Comparison of ENCODE assay signal across 18 mouse cellular contexts in genomic region chr10:20408336-20408735, GRCm38 (mm10).
DNase-seq lines count a peak whose midpoint lies in the region; ATAC-seq and TF ChIP-seq lines count a peak whose summit lies in the region.
"Had no signal": no experiment of that assay in that cellular context is flagged by ENCODE, and none has a peak within 500 bp of the region (broad histone marks: within the 10 kb centered on the region; RNA-seq: fewer than 3 reads in every experiment).

No protein-coding gene starts in this region.

- no peak for TF ChIP-seq EP300 in heart, postnatal 0 days (IDR thresholded peaks at IDR 0.05; ENCODE audit: low read depth)

- TF ChIP-seq CTCF in lung, embryonic 14.5 days (IDR thresholded peaks at IDR 0.05; ENCODE audit: low read depth) = no peak
- TF ChIP-seq CTCF in heart, postnatal 0 days (IDR thresholded peaks at IDR 0.05; ENCODE audit: low read depth) = no peak
- TF ChIP-seq CTCF in cerebellum, adult 2 months (IDR thresholded peaks at IDR 0.05; ENCODE audit: borderline replicate concordance, insufficient read depth, low read depth, low read length) = no peak

- H3K4me3 ChIP-seq in lung, embryonic 14.5 days (ENCODE audit: low read depth, low read length) = no peak overlapping the region
- H3K4me3 ChIP-seq in heart, embryonic 12.5 days = no peak overlapping the region
- H3K4me3 ChIP-seq in heart, postnatal 0 days (ENCODE audit: low read depth, low read length) = no peak overlapping the region
- no peak overlapping the region for H3K4me3 ChIP-seq in cerebellum, adult 2 months (replicated peaks; ENCODE audit: insufficient read depth, low read depth, low read length)
- H3K4me3 ChIP-seq: embryonic facial prominence, embryonic 10.5 days; gastrocnemius, adult 2 months; hindbrain, embryonic 12.5 days; limb, embryonic 15.5 days; midbrain, embryonic 13.5 days; neural tube, embryonic 13.5 days had no signal

- TF ChIP-seq POLR2A in cerebellum, adult 2 months (IDR thresholded peaks at IDR 0.05; ENCODE audit: borderline replicate concordance, insufficient read depth, low read length) = no peak

- H3K9ac ChIP-seq in lung, embryonic 14.5 days = no peak overlapping the region
- no peak overlapping the region for H3K9ac ChIP-seq in heart, embryonic 12.5 days
- H3K9ac ChIP-seq in heart, postnatal 0 days (replicated peaks; ENCODE audit: low read depth, low read length) = no peak overlapping the region
- H3K9ac ChIP-seq: hindbrain, embryonic 12.5 days; limb, embryonic 15.5 days; midbrain, embryonic 13.5 days; neural tube, embryonic 13.5 days had no signal

- H3K27ac ChIP-seq in lung, embryonic 14.5 days (ENCODE audit: low read depth) = 0 out of 2 replicates have a peak overlapping the region, but pooled peaks have one; percentile 13
- H3K27ac ChIP-seq in heart, embryonic 12.5 days (ENCODE audit: poor library complexity, severe bottlenecking) = peak overlapping the region; percentile 58
- peak overlapping the region; percentile 75 for H3K27ac ChIP-seq in heart, postnatal 0 days (ENCODE audit: low read depth)
- H3K27ac ChIP-seq in cerebellum, adult 2 months (ENCODE audit: insufficient read depth, low read length) = no peak overlapping the region
- H3K27ac ChIP-seq: embryonic facial prominence, embryonic 10.5 days; hindbrain, embryonic 12.5 days; limb, embryonic 15.5 days; midbrain, embryonic 13.5 days; neural tube, embryonic 13.5 days had no signal

- H3K4me2 ChIP-seq in lung, embryonic 14.5 days = no peak overlapping the region
- no peak overlapping the region for H3K4me2 ChIP-seq in heart, embryonic 12.5 days
- H3K4me2 ChIP-seq in heart, postnatal 0 days (ENCODE audit: low read depth, low read length) = no peak overlapping the region
- H3K4me2 ChIP-seq: hindbrain, embryonic 12.5 days; limb, embryonic 15.5 days; midbrain, embryonic 13.5 days; neural tube, embryonic 13.5 days had no signal

- ATAC-seq in lung, embryonic 14.5 days (ENCODE audit: insufficient read depth) = peak; percentile 46
- ATAC-seq in heart, embryonic 12.5 days (ENCODE audit: insufficient number of reproducible peaks, low FRiP score) = no peak
- no peak for ATAC-seq in heart, postnatal 0 days (ENCODE audit: insufficient read depth, low read depth)
- ATAC-seq: midbrain, embryonic 13.5 days had no signal

- H3K36me3 ChIP-seq in lung, embryonic 14.5 days (ENCODE audit: insufficient read depth) = no peaks in the 10 kb centered on the region
- peaks cover 44% of the 10 kb centered on the region for H3K36me3 ChIP-seq in heart, embryonic 12.5 days
- H3K36me3 ChIP-seq in heart, postnatal 0 days (replicated peaks; ENCODE audit: control insufficient read depth, insufficient read depth, low read length) = 0 out of 2 replicates have a peak, but pooled peaks cover 4% of the 10 kb centered on the region
- H3K36me3 ChIP-seq: hindbrain, embryonic 12.5 days; midbrain, embryonic 13.5 days; neural tube, embryonic 13.5 days had no signal

- WGBS in lung, embryonic 14.5 days = 31% methylated on average over 3 of the region's 3 CpGs
- WGBS in heart, embryonic 12.5 days = 37% methylated on average over 3 of the region's 3 CpGs
- WGBS in heart, postnatal 0 days = 26% methylated on average over 3 of the region's 3 CpGs
- WGBS in cerebellum, adult 2 months = 55% methylated on average over 3 of the region's 3 CpGs

- no peaks in the 10 kb centered on the region for H3K9me3 ChIP-seq in lung, embryonic 14.5 days (ENCODE audit: low read depth, low read length)
- H3K9me3 ChIP-seq in heart, embryonic 12.5 days (replicated peaks) = no peaks in the 10 kb centered on the region
- H3K9me3 ChIP-seq in heart, postnatal 0 days (replicated peaks; ENCODE audit: control insufficient read depth, low read length) = 0 out of 2 replicates have a peak, but pooled peaks cover 2% of the 10 kb centered on the region
- H3K9me3 ChIP-seq: embryonic facial prominence, embryonic 10.5 days; hindbrain, embryonic 12.5 days; limb, embryonic 15.5 days; midbrain, embryonic 13.5 days; neural tube, embryonic 13.5 days had no signal

- DNase-seq in lung, embryonic 14.5 days = peak; percentile 89
- DNase-seq in lung, adult 18-20 months = no peak
- peak; percentile 60 for DNase-seq in heart, postnatal 0 days (ENCODE audit: low spot score)
- peak; percentile 34 for DNase-seq in lung, postnatal 36 days
- DNase-seq in cerebellum, adult 2 months = no peak
- no peak for DNase-seq in cerebellum, postnatal 36 days
- DNase-seq in cerebellum, postnatal 14 days = no peak
- DNase-seq: cerebellum, adult 11-12 months; gastrocnemius, adult 2 months; kidney, adult 9 months; thymus, adult 18-20 months; thymus, postnatal 4 days had no signal

- H3K4me1 ChIP-seq in lung, embryonic 14.5 days (ENCODE audit: insufficient read depth) = 0 out of 2 replicates have a peak, but pooled peaks cover 3% of the 10 kb centered on the region
- peaks cover 21% of the 10 kb centered on the region for H3K4me1 ChIP-seq in heart, embryonic 12.5 days (replicated peaks)
- H3K4me1 ChIP-seq in heart, postnatal 0 days (ENCODE audit: control insufficient read depth, insufficient read depth) = no peaks in the 10 kb centered on the region
- no peaks in the 10 kb centered on the region for H3K4me1 ChIP-seq in cerebellum, adult 2 months (ENCODE audit: control insufficient read depth, insufficient read depth, low read length)
- H3K4me1 ChIP-seq: embryonic facial prominence, embryonic 10.5 days; hindbrain, embryonic 12.5 days; midbrain, embryonic 13.5 days; neural tube, embryonic 13.5 days had no signal

- H3K27me3 ChIP-seq in lung, embryonic 14.5 days (ENCODE audit: insufficient read depth, low read length) = no peaks in the 10 kb centered on the region
- H3K27me3 ChIP-seq in heart, embryonic 12.5 days (replicated peaks) = no peaks in the 10 kb centered on the region
- H3K27me3 ChIP-seq in heart, postnatal 0 days (ENCODE audit: control insufficient read depth, insufficient read depth, low read length) = no peaks in the 10 kb centered on the region
- H3K27me3 ChIP-seq in cerebellum, adult 2 months (ENCODE audit: control insufficient read depth, insufficient read depth, low read length) = no peaks in the 10 kb centered on the region
- H3K27me3 ChIP-seq: hindbrain, embryonic 12.5 days; limb, embryonic 15.5 days; midbrain, embryonic 13.5 days; neural tube, embryonic 13.5 days had no signal

Comparison
In these comparisons a context has a peak if more than half of its experiments do, and no peak if none do; other contexts are left out.
1. DNase-seq: peak in lung, embryonic 14.5 days (single experiment), heart, postnatal 0 days (single experiment) and lung, postnatal 36 days (single experiment); none in lung, adult 18-20 months (0 of 2), cerebellum, adult 2 months (0 of 2), cerebellum, postnatal 36 days (0 of 2) and cerebellum, postnatal 14 days (0 of 2).